Mouse (Mus musculus): ENCODE measurements around the gene Chrm1.

DNA sequence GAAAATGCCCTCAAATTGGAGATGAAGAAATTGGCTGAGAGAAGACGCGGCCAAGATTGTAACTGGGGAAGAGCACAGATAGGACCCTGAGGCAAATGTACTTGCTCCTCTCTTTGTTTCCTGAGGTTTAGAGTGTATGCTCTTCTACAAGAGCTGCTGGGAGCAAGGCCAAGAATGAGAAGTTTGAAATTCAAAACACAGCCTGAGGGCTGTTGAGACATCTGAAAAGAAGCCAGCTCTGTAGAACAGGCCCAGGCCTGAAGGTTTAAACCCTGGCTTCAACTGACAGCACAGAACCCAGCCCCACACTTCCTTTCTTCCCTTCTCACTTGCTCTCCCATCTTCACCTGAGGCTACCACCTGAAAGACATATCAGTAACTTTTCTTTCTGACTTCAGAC, 46.5 kb downstream of the Chrm1 start:
- TF ChIP-seq TCF3 (IDR thresholded peaks at IDR 0.05; ENCODE audit: insufficient read length, low read depth) (no peak), POLR2A (IDR thresholded peaks at IDR 0.05; ENCODE audit: insufficient read length, low read depth) (no peak), TCF12 (IDR thresholded peaks at IDR 0.05; ENCODE audit: insufficient read depth, poor library complexity, severe bottlenecking) (no peak), USF1 (IDR thresholded peaks at IDR 0.05; ENCODE audit: low read depth) (no peak), MAX (IDR thresholded peaks at IDR 0.05; ENCODE audit: low read depth) (no peak), POLR2AphosphoS2 (IDR thresholded peaks at IDR 0.05; ENCODE audit: insufficient read length, low read depth) (peak; percentile 42), MYOD1 (IDR thresholded peaks at IDR 0.05; ENCODE audit: control insufficient read depth in 1 of 3, insufficient read length in 2 of 3, low read depth in 2 of 3) (no peak), REST (IDR thresholded peaks at IDR 0.05; ENCODE audit: insufficient read depth, insufficient read length) (no peak), E2F4 (IDR thresholded peaks at IDR 0.05; ENCODE audit: insufficient read depth) (no peak), MYOG (IDR thresholded peaks at IDR 0.05; ENCODE audit: control insufficient read depth in 1 of 3, insufficient read depth in 1 of 3, insufficient read length in 2 of 3, low read depth in 2 of 3) (no peak)

Data from myocyte (in vitro differentiated cells).